Mouse (Mus musculus) embryonic fibroblast, embryonic 13.5 days (primary cell): Measurements from ENCODE around the gene Exoc6b. TPM values are rescaled to one million over a fixed set of nuclear protein-coding genes. Genes with fewer than 3 reads are reported as not detected.

Experiments used
- H3K27ac ChIP-seq: 2 replicates; pipeline ENCODE4 v1.5.1; 2012; ENCODE audit warnings: low read length, control low read depth, inconsistent platforms; ENCODE audit not compliant: insufficient read depth
- H3K4me1 ChIP-seq: 2 replicates; pipeline ENCODE4 v1.6.1; 2011; ENCODE audit warnings: low read length; ENCODE audit not compliant: control insufficient read depth, insufficient read depth
- H3K4me3 ChIP-seq: 2 replicates; pipeline ENCODE4 v1.5.1; 2011; ENCODE audit warnings: mild to moderate bottlenecking, control low read depth, low read length; ENCODE audit not compliant: insufficient read depth
- CTCF ChIP-seq: IDR thresholded peaks from 2 replicates; pipeline ENCODE4 v1.5.1; 2011; ENCODE audit warnings: mild to moderate bottlenecking, control low read depth, low read length, moderate library complexity, borderline replicate concordance; ENCODE audit not compliant: insufficient read depth
- POLR2A ChIP-seq: IDR thresholded peaks from 2 replicates; pipeline ENCODE4 v1.6.1; 2011; ENCODE audit warnings: low read depth, mild to moderate bottlenecking, control low read depth, low read length, moderate library complexity
- polyA plus RNA-seq: library from polyadenylated mRNA; stranded (reverse); fragments of >200 nt; gene quantifications from 2 replicates; pipeline ENCODE4 v1.2.4, GENCODE M21; 2011; ENCODE audit warnings: low read depth; ENCODE audit not compliant: missing spikeins, insufficient read length

Exoc6b gene
- polyA plus RNA-seq, 1 experiment, result 34.0 TPM

- Histone ChIP-seq H3K4me3 (peak overlapping the region; percentile 80), H3K4me1 (no peaks in the 10 kb centered on the region; the same call in 1 of the 2 replicates), H3K27ac (no peak overlapping the region)
- TF ChIP-seq CTCF, result no peak
- no peak for TF ChIP-seq POLR2A
These were observed 841 bp downstream of the Exoc6b start for GRCm38 (mm10) chr6:85068322-85069022.

DNA sequence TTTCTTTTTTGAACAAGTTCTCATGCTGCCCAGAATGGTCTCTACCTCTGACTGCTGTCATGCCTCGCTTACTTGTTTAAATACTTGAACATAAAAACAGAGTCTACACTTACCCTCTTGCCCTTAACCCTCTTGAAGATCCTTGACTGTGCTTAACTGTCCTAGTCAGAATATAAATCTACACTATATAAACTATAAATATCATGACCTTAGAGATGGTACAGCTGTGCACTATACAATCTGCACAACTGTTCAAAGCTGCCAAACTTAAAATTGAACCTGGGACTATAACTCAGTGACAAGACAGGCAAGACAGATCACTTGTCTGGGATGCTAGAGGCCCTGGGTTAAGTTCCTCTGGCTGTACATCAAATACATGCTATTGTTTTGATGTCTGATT, 11.7 kb downstream of the Exoc6b start:
- H3K4me1 ChIP-seq, result no peaks in the 10 kb centered on the region
- no peak overlapping the region for H3K4me3 ChIP-seq
- TF ChIP-seq CTCF, result no peak
- no peak for TF ChIP-seq POLR2A
- H3K27ac ChIP-seq, result no peak overlapping the region

DNA sequence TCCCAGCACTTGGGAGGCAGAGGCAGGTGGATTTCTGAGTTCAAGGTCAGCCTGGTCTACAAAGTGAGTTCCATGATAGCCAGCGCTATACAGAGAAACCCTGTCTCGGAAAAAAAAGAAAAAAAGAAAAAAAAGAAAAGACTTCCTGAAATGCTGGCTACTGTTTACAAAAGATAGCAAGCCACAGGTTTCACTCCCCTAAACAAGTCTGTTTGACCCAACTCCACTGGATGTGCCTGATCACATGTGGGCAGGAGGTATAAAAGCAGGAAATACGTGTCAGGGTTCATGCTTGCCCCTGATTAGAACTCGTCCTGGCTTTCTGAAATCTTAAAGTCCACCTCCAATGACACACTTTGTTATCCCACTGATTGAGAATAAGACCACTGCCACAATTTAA, 18.2 kb downstream of the Exoc6b start:
- Histone ChIP-seq H3K27ac (no peak overlapping the region), H3K4me3 (no peak overlapping the region), H3K4me1 (no peaks in the 10 kb centered on the region)
- TF ChIP-seq POLR2A (no peak), CTCF (no peak)

- Histone ChIP-seq H3K27ac (no peak overlapping the region), H3K4me3 (no peak overlapping the region), H3K4me1 (no peaks in the 10 kb centered on the region; the same call in 1 of the 2 replicates)
- TF ChIP-seq POLR2A (no peak), CTCF (no peak)
These were observed 22.8 kb downstream of the Exoc6b start for GRCm38 (mm10) chr6:85046531-85046930.

- no peak overlapping the region for H3K4me3 ChIP-seq
- no peaks in the 10 kb centered on the region; the same call in 1 of the 2 replicates for H3K4me1 ChIP-seq
- H3K27ac ChIP-seq, result no peak overlapping the region
- TF ChIP-seq CTCF (no peak), POLR2A (no peak)
These were observed 24.6 kb downstream of the Exoc6b start for GRCm38 (mm10) chr6:85044621-85045152.

DNA sequence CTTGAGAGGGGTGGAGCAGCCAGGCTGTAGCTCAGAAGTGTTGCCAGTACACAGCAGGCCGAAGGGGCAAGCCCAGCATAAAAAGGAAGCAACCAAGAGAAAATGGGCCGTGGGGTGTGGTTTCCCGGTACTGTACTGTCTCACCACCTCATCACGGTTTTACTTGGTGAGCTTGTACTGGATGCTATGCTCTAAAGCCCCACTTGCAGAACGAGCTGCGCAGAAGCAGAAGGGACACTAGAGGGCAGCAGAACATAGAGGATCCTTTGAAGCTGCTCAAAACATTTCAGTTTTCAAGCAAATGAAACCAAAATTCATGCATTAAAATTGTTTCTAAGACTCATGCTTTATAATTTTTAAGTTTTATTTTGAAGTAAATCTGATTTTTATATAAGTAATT, 31.6 kb downstream of the Exoc6b start:
- TF ChIP-seq POLR2A (no peak), CTCF (peak; percentile 84; the same call in 1 of the 2 replicates)
- no peak overlapping the region for H3K4me3 ChIP-seq
- H3K27ac ChIP-seq, result no peak overlapping the region
- no peaks in the 10 kb centered on the region for H3K4me1 ChIP-seq

DNA sequence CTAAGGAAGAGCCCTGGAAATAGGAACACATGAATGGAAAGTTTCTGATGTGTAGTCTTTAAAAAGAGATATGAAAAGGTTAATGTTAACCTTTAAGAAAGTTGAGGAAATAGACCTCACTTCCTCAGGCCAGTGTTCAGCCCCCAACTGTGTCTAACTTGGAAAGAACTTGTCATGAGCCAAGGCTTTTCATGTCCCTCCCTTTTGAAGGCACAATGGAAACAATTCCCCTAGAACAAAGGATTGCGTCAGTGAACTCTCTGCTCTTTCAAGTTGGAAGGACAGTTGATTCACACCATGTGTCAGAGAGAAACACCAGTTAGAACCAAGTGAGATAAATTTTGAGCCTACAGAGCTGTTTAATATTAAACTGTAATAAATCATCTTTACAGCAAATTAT, 39.6 kb downstream of the Exoc6b start:
- Histone ChIP-seq H3K4me3 (no peak overlapping the region), H3K27ac (no peak overlapping the region), H3K4me1 (no peaks in the 10 kb centered on the region)
- TF ChIP-seq CTCF (no peak), POLR2A (no peak)

DNA sequence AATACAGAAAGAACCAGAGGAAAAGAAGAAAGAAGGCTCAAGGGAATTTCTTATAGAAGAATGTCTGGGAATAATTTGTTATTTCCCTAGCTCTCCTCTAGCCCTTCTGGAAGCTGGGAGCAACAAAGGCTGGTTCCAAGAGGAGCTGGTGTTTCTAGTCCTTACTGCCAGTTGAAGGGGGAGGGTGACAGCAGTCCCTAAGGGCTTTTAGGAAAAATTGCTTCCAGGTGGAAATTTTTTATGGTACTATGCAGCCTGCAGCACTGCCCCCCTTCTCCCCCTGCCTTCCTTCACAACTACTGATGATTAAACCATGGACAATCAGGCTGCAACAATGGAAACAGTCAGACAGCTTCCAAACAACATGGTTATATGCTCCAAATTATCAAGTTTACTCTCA, 44.9 kb downstream of the Exoc6b start:
- Histone ChIP-seq H3K4me3 (no peak overlapping the region), H3K27ac (no peak overlapping the region), H3K4me1 (no peaks in the 10 kb centered on the region)
- no peak for TF ChIP-seq POLR2A
- TF ChIP-seq CTCF, result no peak

DNA sequence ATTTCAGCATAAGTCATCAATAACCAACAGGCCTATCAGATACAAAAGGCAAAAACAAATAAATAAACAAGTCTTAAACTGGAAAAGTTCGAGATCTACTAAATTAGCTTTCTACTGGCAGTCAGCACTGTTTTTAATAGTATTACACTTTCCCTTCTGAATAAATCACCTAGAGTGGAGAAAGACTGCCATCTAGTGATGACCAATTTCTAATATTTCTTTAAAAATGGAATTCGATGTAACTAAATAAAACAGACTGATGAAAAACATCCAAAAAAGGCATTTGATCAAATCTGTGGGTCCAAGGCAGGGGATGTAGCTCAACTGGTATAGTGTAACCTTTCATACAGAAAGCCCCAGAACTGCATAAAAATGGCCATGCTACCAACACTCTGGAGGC, 52.3 kb downstream of the Exoc6b start:
- TF ChIP-seq CTCF (no peak), POLR2A (no peak)
- Histone ChIP-seq H3K27ac (no peak overlapping the region), H3K4me1 (peaks cover 2% of the 10 kb centered on the region), H3K4me3 (no peak overlapping the region)

DNA sequence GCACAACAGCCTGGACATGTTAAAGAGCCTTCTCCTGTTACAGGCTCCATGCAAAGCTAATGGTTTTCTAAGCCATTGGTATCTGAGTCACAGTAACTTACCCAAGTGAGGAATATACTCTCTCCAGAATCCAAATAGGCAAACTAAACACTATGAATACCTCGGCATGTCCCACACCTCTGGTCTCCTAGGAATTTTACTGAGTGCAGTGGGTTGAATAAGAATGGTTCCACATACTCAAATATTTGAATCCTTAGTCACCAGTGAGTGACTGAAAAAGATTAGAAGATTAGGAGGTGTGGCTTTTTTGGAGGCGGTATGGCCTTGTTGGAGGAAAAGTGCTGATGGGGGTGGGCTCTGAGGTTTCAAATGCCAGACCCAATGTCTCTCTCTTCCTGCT, 55.4 kb downstream of the Exoc6b start:
- TF ChIP-seq CTCF (no peak), POLR2A (no peak)
- H3K27ac ChIP-seq, result peak overlapping the region; percentile 40; the same call in 1 of the 2 replicates

More for the DNA sequence above, 55.4 kb downstream of the Exoc6b start:
- Histone ChIP-seq H3K4me3 (no peak overlapping the region), H3K4me1 (peaks cover 2% of the 10 kb centered on the region)
